Mouse (Mus musculus): ENCODE data around the gene Sptssb. TPM values are rescaled to one million over a fixed set of nuclear protein-coding genes. Genes with fewer than 3 reads are reported as not detected.

Gene Sptssb
- not detected for polyA plus RNA-seq (2012; fragmentation: generic; extraction: Trizol)
- long read RNA-seq, experiment 1 = 0 reads
- long read RNA-seq, experiment 2 = 0 reads

DNA sequence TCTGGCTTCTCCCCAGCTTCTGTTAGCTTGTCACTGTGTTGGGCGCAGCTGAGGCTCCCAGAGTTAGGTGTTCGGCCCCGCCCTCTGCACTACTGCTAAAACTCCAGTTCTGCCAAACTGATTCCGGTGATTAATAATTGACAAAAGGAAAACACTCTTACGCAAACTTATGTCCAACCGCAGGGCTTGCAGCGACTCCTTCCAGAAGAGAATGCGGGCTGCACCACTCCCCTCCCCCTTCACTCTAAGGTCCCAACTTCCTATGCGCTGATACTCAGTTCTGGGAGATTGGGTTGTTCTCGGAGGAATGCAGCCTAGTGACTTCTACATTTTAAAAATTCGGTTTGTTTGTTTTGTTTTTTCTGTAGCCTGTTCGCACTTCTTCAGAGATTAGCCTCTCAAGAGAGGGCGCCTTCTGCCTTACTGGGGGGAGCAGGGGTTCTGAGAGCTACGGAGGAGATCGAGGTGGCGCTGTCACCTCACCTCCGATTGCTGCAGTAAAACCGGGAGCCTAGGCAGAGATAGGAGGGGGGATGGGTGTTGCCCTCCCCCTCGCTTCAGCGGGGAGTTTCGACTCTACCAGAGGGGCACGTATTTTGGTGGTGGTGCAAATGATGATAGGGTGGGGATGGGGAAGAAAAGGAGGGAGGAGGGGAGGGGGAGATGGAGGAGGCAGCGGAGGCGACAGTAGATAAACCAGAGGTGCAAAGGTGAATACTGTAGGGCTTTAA is at the start of gene Sptssb:
Sptssb (minus strand) TSS at position 83 of the 731 bp plus-strand sequence.
- no peak within 1 kb of the TSS for H3ac ChIP-seq (ENCODE audit: control insufficient read depth, insufficient read length, low read depth)
- no peaks in the 10 kb centered on the region for H3K79me2 ChIP-seq (ENCODE audit: control insufficient read depth, insufficient read depth)
- H3K79me3 ChIP-seq (ENCODE audit: low read depth) = no peaks in the 10 kb centered on the region
- no peak within 1 kb of the TSS for H3K4me3 ChIP-seq (ENCODE audit: insufficient read depth, poor library complexity, severe bottlenecking)
- TF ChIP-seq MYOG (IDR thresholded peaks at IDR 0.05; ENCODE audit: control insufficient read depth, extremely low read depth, insufficient read length) (no peak), USF1 (IDR thresholded peaks at IDR 0.05; ENCODE audit: low read depth) (no peak), CEBPB (IDR thresholded peaks at IDR 0.05; ENCODE audit: low read depth) (no peak), CTCF (IDR thresholded peaks at IDR 0.05; ENCODE audit: control insufficient read depth, insufficient read depth, insufficient read length) (no peak), MYOD1 (IDR thresholded peaks at IDR 0.05; ENCODE audit: control insufficient read depth, insufficient read length, low read depth) (no peak), MAX (IDR thresholded peaks at IDR 0.05) (no peak)
- H3K36me3 ChIP-seq (ENCODE audit: control insufficient read depth, insufficient read depth) = no peaks in the 10 kb centered on the region
- peaks cover 23% of the 10 kb centered on the region for H3K27me3 ChIP-seq (ENCODE audit: control insufficient read depth, insufficient read depth, insufficient read length)

DNA sequence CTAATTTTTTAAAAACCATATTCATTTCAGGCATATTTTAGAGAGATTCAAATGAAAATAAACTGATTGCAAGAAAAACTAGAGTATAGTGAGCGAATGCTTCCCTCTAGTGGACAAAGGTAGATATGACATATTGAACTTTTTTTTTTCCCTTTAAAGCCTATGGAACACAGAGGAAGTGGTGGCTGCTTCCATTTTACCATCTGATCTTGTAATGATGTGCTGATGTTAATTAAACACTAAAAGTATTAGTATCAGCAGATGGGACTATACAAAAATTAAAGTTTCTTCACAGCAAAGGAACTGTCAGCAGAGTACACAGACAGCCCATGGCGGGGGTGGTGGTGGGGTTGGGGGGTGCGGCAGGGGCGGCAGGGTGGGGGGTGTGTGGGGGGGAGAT is 48.3 kb upstream of the Sptssb start:
- Histone ChIP-seq H3K27me3 (ENCODE audit: control insufficient read depth, insufficient read depth, insufficient read length) (peaks cover 4% of the 10 kb centered on the region), H3ac (ENCODE audit: control insufficient read depth, insufficient read length, low read depth) (no peak overlapping the region)
- no peak for TF ChIP-seq MYOD1 (IDR thresholded peaks at IDR 0.05; ENCODE audit: control insufficient read depth, insufficient read length, low read depth)
- TF ChIP-seq FOSL1 (IDR thresholded peaks at IDR 0.05; ENCODE audit: insufficient read depth, low read length, poor library complexity, severe bottlenecking) = no peak
- no peak for TF ChIP-seq CTCF (IDR thresholded peaks at IDR 0.05; ENCODE audit: control insufficient read depth, insufficient read depth, insufficient read length)
- no peak for TF ChIP-seq USF1 (IDR thresholded peaks at IDR 0.05; ENCODE audit: low read depth)
- TF ChIP-seq CEBPB (IDR thresholded peaks at IDR 0.05; ENCODE audit: low read depth) = no peak
- no peak for TF ChIP-seq MYOG (IDR thresholded peaks at IDR 0.05; ENCODE audit: control insufficient read depth, extremely low read depth, insufficient read length)
- TF ChIP-seq MAX (IDR thresholded peaks at IDR 0.05) = no peak

DNA sequence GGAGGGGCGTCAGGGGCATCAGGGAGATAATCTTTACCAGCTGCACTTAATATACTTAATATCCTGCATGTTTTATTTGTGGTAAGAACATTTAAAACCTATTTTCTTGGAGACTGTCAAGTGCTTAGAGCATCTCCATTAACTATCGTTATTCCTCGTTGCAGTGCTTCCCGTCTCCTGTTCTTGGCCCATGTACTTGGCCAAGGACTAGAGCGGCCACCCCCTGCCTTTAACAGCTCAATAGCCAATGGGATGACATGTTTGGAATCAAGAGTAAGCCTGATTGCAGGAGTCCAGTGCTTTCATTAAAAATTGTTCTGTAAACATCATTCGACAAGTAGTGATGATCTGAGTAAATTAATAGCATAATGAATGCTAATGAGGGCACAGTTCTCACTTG is 47.8 kb upstream of the Sptssb start:
- Histone ChIP-seq H3K79me3 (ENCODE audit: low read depth) (no peaks in the 10 kb centered on the region), H3K36me3 (ENCODE audit: control insufficient read depth, insufficient read depth) (no peaks in the 10 kb centered on the region), H3ac (ENCODE audit: control insufficient read depth, insufficient read length, low read depth) (no peak overlapping the region), H3K79me2 (ENCODE audit: control insufficient read depth, insufficient read depth) (no peaks in the 10 kb centered on the region), H3K4me3 (ENCODE audit: insufficient read depth, poor library complexity, severe bottlenecking) (no peak overlapping the region), H3K27me3 (ENCODE audit: control insufficient read depth, insufficient read depth, insufficient read length) (no peaks in the 10 kb centered on the region)
- TF ChIP-seq CEBPB (IDR thresholded peaks at IDR 0.05; ENCODE audit: low read depth) = no peak
- no peak for TF ChIP-seq CTCF (IDR thresholded peaks at IDR 0.05; ENCODE audit: control insufficient read depth, insufficient read depth, insufficient read length)
- no peak for TF ChIP-seq FOSL1 (IDR thresholded peaks at IDR 0.05; ENCODE audit: insufficient read depth, low read length, poor library complexity, severe bottlenecking)
- no peak for TF ChIP-seq USF1 (IDR thresholded peaks at IDR 0.05; ENCODE audit: low read depth)

More for the DNA sequence above, 48.3 kb upstream of the Sptssb start:
- Histone ChIP-seq H3K79me2 (ENCODE audit: control insufficient read depth, insufficient read depth) (no peaks in the 10 kb centered on the region), H3K79me3 (ENCODE audit: low read depth) (no peaks in the 10 kb centered on the region), H3K36me3 (ENCODE audit: control insufficient read depth, insufficient read depth) (no peaks in the 10 kb centered on the region), H3K4me3 (ENCODE audit: insufficient read depth, poor library complexity, severe bottlenecking) (no peak overlapping the region)

DNA sequence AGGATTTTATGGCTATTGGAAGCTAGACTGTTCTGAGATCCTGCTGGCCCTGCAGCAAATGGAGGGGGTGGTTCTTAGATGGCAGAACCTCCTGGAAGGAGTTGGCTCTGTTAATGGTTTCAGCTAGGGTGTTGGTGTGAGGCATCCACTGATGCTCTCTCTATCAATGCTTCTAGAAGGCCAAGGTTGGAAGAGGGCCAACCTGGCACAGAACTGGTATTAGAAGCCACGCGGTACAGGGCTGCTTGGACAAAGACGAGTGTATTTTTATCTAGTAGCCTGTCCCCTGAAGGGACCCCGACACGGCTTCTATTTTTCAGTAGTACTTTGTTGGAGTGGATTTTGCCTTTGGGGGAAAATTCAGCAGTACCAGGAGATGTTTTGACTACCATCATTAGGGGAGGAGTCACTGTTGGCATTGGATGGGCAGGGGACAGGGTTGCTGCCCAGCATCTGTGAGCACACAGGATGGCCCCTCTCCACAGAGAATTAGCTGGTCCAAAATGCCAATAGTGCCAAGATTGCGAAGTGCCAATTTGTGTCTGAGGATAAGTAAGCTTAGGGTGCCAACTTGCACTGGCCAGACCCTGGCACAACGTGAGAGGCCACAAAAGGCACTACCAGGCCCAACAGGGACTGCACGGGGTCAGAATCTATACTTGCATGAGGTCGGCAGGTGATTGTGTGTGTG is 43.2 kb upstream of the Sptssb start:
- Histone ChIP-seq H3K27me3 (ENCODE audit: control insufficient read depth, insufficient read depth, insufficient read length) (no peaks in the 10 kb centered on the region), H3K79me3 (ENCODE audit: low read depth) (no peaks in the 10 kb centered on the region), H3K4me3 (ENCODE audit: insufficient read depth, poor library complexity, severe bottlenecking) (no peak overlapping the region), H3K36me3 (ENCODE audit: control insufficient read depth, insufficient read depth) (no peaks in the 10 kb centered on the region), H3ac (ENCODE audit: control insufficient read depth, insufficient read length, low read depth) (no peak overlapping the region), H3K79me2 (ENCODE audit: control insufficient read depth, insufficient read depth) (no peaks in the 10 kb centered on the region)
- no peak for TF ChIP-seq MAX (IDR thresholded peaks at IDR 0.05)
- TF ChIP-seq USF1 (IDR thresholded peaks at IDR 0.05; ENCODE audit: low read depth) = no peak
- no peak for TF ChIP-seq CEBPB (IDR thresholded peaks at IDR 0.05; ENCODE audit: low read depth)
- TF ChIP-seq MYOG (IDR thresholded peaks at IDR 0.05; ENCODE audit: control insufficient read depth, extremely low read depth, insufficient read length) = no peak
- TF ChIP-seq MYOD1 (IDR thresholded peaks at IDR 0.05; ENCODE audit: control insufficient read depth, insufficient read length, low read depth) = no peak
- TF ChIP-seq FOSL1 (IDR thresholded peaks at IDR 0.05; ENCODE audit: insufficient read depth, low read length, poor library complexity, severe bottlenecking) = no peak
- no peak for TF ChIP-seq CTCF (IDR thresholded peaks at IDR 0.05; ENCODE audit: control insufficient read depth, insufficient read depth, insufficient read length)

DNA sequence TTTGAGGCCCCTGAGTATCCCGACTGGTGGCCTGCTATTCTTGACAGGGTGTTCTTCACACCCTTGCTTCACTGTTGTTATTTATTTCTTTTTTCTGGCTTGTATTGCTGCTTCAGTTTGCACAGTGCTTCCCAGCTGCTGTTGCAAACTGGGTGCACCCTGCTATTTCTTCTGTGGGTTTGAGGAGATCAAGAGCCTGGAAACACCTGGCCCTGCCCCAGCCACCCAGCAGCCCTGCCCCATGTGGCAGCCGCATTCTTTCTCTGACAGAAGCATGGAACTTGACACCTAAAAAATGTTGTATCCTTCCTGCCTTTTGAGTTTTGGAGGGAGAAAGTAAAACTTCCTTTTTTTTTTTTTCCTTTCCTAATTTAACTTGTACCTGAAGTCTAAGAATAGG is 42.6 kb upstream of the Sptssb start:
- Histone ChIP-seq H3K36me3 (ENCODE audit: control insufficient read depth, insufficient read depth) (no peaks in the 10 kb centered on the region), H3K79me2 (ENCODE audit: control insufficient read depth, insufficient read depth) (no peaks in the 10 kb centered on the region), H3K4me3 (ENCODE audit: insufficient read depth, poor library complexity, severe bottlenecking) (no peak overlapping the region), H3K79me3 (ENCODE audit: low read depth) (no peaks in the 10 kb centered on the region), H3K27me3 (ENCODE audit: control insufficient read depth, insufficient read depth, insufficient read length) (no peaks in the 10 kb centered on the region), H3ac (ENCODE audit: control insufficient read depth, insufficient read length, low read depth) (no peak overlapping the region)
- TF ChIP-seq CEBPB (IDR thresholded peaks at IDR 0.05; ENCODE audit: low read depth) (no peak), MAX (IDR thresholded peaks at IDR 0.05) (no peak), USF1 (IDR thresholded peaks at IDR 0.05; ENCODE audit: low read depth) (no peak), FOSL1 (IDR thresholded peaks at IDR 0.05; ENCODE audit: insufficient read depth, low read length, poor library complexity, severe bottlenecking) (no peak), MYOG (IDR thresholded peaks at IDR 0.05; ENCODE audit: control insufficient read depth, extremely low read depth, insufficient read length) (no peak), MYOD1 (IDR thresholded peaks at IDR 0.05; ENCODE audit: control insufficient read depth, insufficient read length, low read depth) (no peak), CTCF (IDR thresholded peaks at IDR 0.05; ENCODE audit: control insufficient read depth, insufficient read depth, insufficient read length) (no peak)
